Mouse (Mus musculus) forebrain, postnatal 0 days (tissue): ENCODE measurements around the gene Icmt. TPM values are rescaled to one million over a fixed set of nuclear protein-coding genes. Genes with fewer than 3 reads are reported as not detected.

ENCODE experiments used
- ATAC-seq: fragments of 200-750 bp; cut with Nextera tagmentation; 2 replicates; pipeline ENCODE4 v1.8.0; 2017; ENCODE audit warnings: mild to moderate bottlenecking, moderate library complexity
- DNase-seq: peaks from one replicate; pipeline ENCODE4 v3.0.0-alpha.2; 2015
- H3K27ac ChIP-seq: fragments of 300-500 bp; sonication (generic); 2 replicates; pipeline ENCODE4 v1.5.1; 2014; ENCODE audit warnings: low read depth, mild to moderate bottlenecking, antibody characterized with exemption, low read length, moderate library complexity, mixed read lengths
- H3K27me3 ChIP-seq: fragments of 300-500 bp; sonication (generic); 2 replicates; pipeline ENCODE4 v1.6.1; 2014; ENCODE audit warnings: mild to moderate bottlenecking, low read length, mixed read lengths; ENCODE audit not compliant: insufficient read depth
- H3K36me3 ChIP-seq: fragments of 300-500 bp; sonication (generic); 2 replicates; pipeline ENCODE4 v1.6.1; 2014; ENCODE audit warnings: mild to moderate bottlenecking, moderate library complexity; ENCODE audit not compliant: insufficient read depth
- H3K4me1 ChIP-seq: fragments of 300-500 bp; sonication (generic); 2 replicates; pipeline ENCODE4 v1.6.1; 2014; ENCODE audit warnings: antibody characterized with exemption; ENCODE audit not compliant: insufficient read depth
- H3K4me2 ChIP-seq: fragments of 300-500 bp; sonication (generic); 2 replicates; pipeline ENCODE4 v1.6.1; 2014; ENCODE audit warnings: low read depth, mild to moderate bottlenecking, moderate library complexity
- H3K4me3 ChIP-seq: fragments of 300-500 bp; sonication (generic); 2 replicates; pipeline ENCODE4 v1.5.1; 2014; ENCODE audit warnings: low read depth, low read length, mixed read lengths
- H3K9ac ChIP-seq: fragments of 300-500 bp; sonication (generic); 2 replicates; pipeline ENCODE4 v1.6.1; 2014; ENCODE audit warnings: mild to moderate bottlenecking
- H3K9me3 ChIP-seq: fragments of 300-500 bp; sonication (generic); 2 replicates; pipeline ENCODE4 v1.6.1; 2016; ENCODE audit warnings: low read length
- CTCF ChIP-seq: sonication (generic); IDR thresholded peaks from 2 replicates; pipeline ENCODE4 v1.5.1; 2016; ENCODE audit warnings: antibody characterized with exemption, control low read depth, low read depth
- WGBS: fragments of 180-500 bp; shearing (Covaris S2); extraction: QIAGEN DNeasy Blood & Tissue Kit; methylation state at CpG from one replicate; pipeline ENCODE4 v1.1.7; 2014; 5-methylcytosine and 5-hydroxymethylcytosine counted together
- polyA plus RNA-seq: library from polyadenylated mRNA; unstranded; fragments of >200 nt; fragmentation: Nextera tagmentation; extraction: Ambion mirVana; gene quantifications from 2 replicates; pipeline ENCODE4 v1.2.1, GENCODE M21; 2015
- total RNA-seq: library from RNA; depleted of rRNA; stranded (reverse); fragments of >200 nt; gene quantifications from 2 replicates; pipeline ENCODE4 v1.2.3, GENCODE M21; 2014

Gene Icmt
- total and polyA plus RNA-seq, 2 experiments from 2014 or later, result 12.7 to 28.5 TPM

- Histone ChIP-seq H3K4me2 (peak overlapping the region; percentile 61), H3K4me3 (peak overlapping the region; percentile 38), H3K4me1 (0 out of 2 replicates have a peak, but pooled peaks cover 6% of the 10 kb centered on the region), H3K9me3 (no peaks in the 10 kb centered on the region), H3K27ac (no peak overlapping the region), H3K27me3 (peaks cover 51% of the 10 kb centered on the region), H3K36me3 (peaks cover 12% of the 10 kb centered on the region; the same call in 1 of the 2 replicates), H3K9ac (peak overlapping the region; percentile 6; the same call in 1 of the 2 replicates)
- DNase-seq (no peak), ATAC-seq (peak; percentile 0; the same call in 1 of the 2 replicates)
- WGBS, result 12% methylated on average over 34 of the region's 34 CpGs
- TF ChIP-seq CTCF, result no peak
Measured at GRCm38 (mm10) chr4:152282721-152283120, 14.3 kb upstream of the Icmt start.

GRCm38 (mm10) chr4:152283186-152283950 is 13.7 kb upstream of the Icmt start:
- peaks cover 57% of the 10 kb centered on the region for H3K27me3 ChIP-seq
- peak overlapping the region; percentile 38 for H3K4me3 ChIP-seq
- peaks cover 12% of the 10 kb centered on the region; the same call in 1 of the 2 replicates for H3K36me3 ChIP-seq
- no peak overlapping the region for H3K27ac ChIP-seq
- peak overlapping the region; percentile 61 for H3K4me2 ChIP-seq
- H3K4me1 ChIP-seq, result 0 out of 2 replicates have a peak, but pooled peaks cover 6% of the 10 kb centered on the region
- ATAC-seq, result peak; percentile 92
- peak; percentile 91 for DNase-seq
- 5% methylated on average over 68 of the region's 70 CpGs for WGBS
- TF ChIP-seq CTCF, result peak; percentile 98
- no peaks in the 10 kb centered on the region for H3K9me3 ChIP-seq
- peak overlapping the region; percentile 6; the same call in 1 of the 2 replicates for H3K9ac ChIP-seq

GRCm38 (mm10) chr4:152285505-152285904 is 11.5 kb upstream of the Icmt start:
- peak; percentile 70 for TF ChIP-seq CTCF
- DNase-seq, result peak; percentile 69
- H3K9ac ChIP-seq, result no peak overlapping the region
- no peak overlapping the region for H3K4me3 ChIP-seq
- no peak overlapping the region for H3K4me2 ChIP-seq
- H3K36me3 ChIP-seq, result peaks cover 4% of the 10 kb centered on the region; the same call in 1 of the 2 replicates
- 3% methylated on average over 10 of the region's 10 CpGs for WGBS
- no peaks in the 10 kb centered on the region for H3K9me3 ChIP-seq
- no peak overlapping the region for H3K27ac ChIP-seq
- peaks cover 9% of the 10 kb centered on the region; the same call in 1 of the 2 replicates for H3K4me1 ChIP-seq
- H3K27me3 ChIP-seq, result peaks cover 65% of the 10 kb centered on the region
- ATAC-seq, result no peak

- ATAC-seq (peak; percentile 40), DNase-seq (peak; percentile 63)
- Histone ChIP-seq H3K9me3 (no peaks in the 10 kb centered on the region), H3K27ac (no peak overlapping the region), H3K36me3 (no peaks in the 10 kb centered on the region), H3K4me3 (peak overlapping the region; percentile 37), H3K9ac (peak overlapping the region; percentile 57), H3K4me1 (peaks cover 14% of the 10 kb centered on the region; the same call in 1 of the 2 replicates), H3K27me3 (peaks cover 64% of the 10 kb centered on the region), H3K4me2 (peak overlapping the region; percentile 76)
- TF ChIP-seq CTCF, result no peak
- 3% methylated on average over 32 of the region's 32 CpGs for WGBS
Measured at GRCm38 (mm10) chr4:152286183-152286582, 10.8 kb upstream of the Icmt start.

DNA sequence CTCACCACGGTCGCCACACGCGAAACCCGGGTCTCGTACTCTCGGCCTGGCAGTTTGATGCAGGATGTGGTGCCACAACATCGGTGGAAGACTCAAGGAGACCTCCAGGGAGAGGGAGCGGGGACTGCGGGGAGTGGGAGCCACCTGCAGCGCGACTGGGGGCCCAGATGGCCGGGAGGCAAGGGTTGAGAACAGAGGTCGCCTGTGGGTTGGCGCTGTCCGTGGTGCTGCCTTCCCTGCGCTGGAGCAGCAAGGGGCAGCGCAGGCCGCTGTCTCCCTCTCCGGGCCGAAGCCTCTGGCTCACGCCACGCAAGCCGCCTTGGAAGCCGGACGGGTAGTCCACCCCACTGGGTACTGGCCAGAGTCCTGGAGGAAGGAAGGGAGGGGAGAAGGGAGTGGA is 10.1 kb upstream of the Icmt start:
- Histone ChIP-seq H3K27me3 (peaks cover 64% of the 10 kb centered on the region), H3K36me3 (no peaks in the 10 kb centered on the region), H3K9ac (peak overlapping the region; percentile 57), H3K9me3 (no peaks in the 10 kb centered on the region), H3K4me2 (peak overlapping the region; percentile 76), H3K4me3 (peak overlapping the region; percentile 37), H3K4me1 (peaks cover 14% of the 10 kb centered on the region; the same call in 1 of the 2 replicates), H3K27ac (no peak overlapping the region)
- WGBS, result 5% methylated on average over 26 of the region's 26 CpGs
- no peak for DNase-seq
- no peak for ATAC-seq
- no peak for TF ChIP-seq CTCF

GRCm38 (mm10) chr4:152287317-152288120 is 9.5 kb upstream of the Icmt start:
- no peak overlapping the region for H3K9ac ChIP-seq
- H3K27me3 ChIP-seq, result peaks cover 64% of the 10 kb centered on the region
- no peak overlapping the region for H3K27ac ChIP-seq
- H3K9me3 ChIP-seq, result no peaks in the 10 kb centered on the region
- H3K4me2 ChIP-seq, result peak overlapping the region; percentile 76
- DNase-seq (no peak), ATAC-seq (no peak)
- H3K4me1 ChIP-seq, result peaks cover 14% of the 10 kb centered on the region; the same call in 1 of the 2 replicates
- H3K36me3 ChIP-seq, result no peaks in the 10 kb centered on the region
- no peak for TF ChIP-seq CTCF
- 11% methylated on average over 19 of the region's 19 CpGs for WGBS
- 0 out of 2 replicates have a peak overlapping the region, but pooled peaks have one; percentile 37 for H3K4me3 ChIP-seq
